Mouse (Mus musculus) lung, postnatal 10 days (tissue): ENCODE data around the gene Tpm4.
A peak's percentile ranks its signal among the peaks of the same experiment; 100 is the strongest.

Source experiments
- DNase-seq: peaks from one replicate; pipeline ENCODE4 v3.0.0; 2021

Tpm4 gene

GRCm38 (mm10) chr8:72143256-72143824 is 8.6 kb downstream of the Tpm4 start:
- DNase-seq: no peak

GRCm38 (mm10) chr8:72144345-72144975 is 9.7 kb downstream of the Tpm4 start:
- DNase-seq: no peak

GRCm38 (mm10) chr8:72145511-72145910 is 10.7 kb downstream of the Tpm4 start:
- no peak for DNase-seq

GRCm38 (mm10) chr8:72146056-72146455 is 11.3 kb downstream of the Tpm4 start:
- peak; percentile 67 for DNase-seq

GRCm38 (mm10) chr8:72146556-72146955 is 11.8 kb downstream of the Tpm4 start:
- DNase-seq: no peak

GRCm38 (mm10) chr8:72147266-72147665 is 12.5 kb downstream of the Tpm4 start:
- DNase-seq: no peak

- DNase-seq: no peak
Measured at GRCm38 (mm10) chr8:72149056-72149455, 14.3 kb downstream of the Tpm4 start.

GRCm38 (mm10) chr8:72151418-72152078 is 16.8 kb downstream of the Tpm4 start:
- no peak for DNase-seq

GRCm38 (mm10) chr8:72153382-72153781 is 18.6 kb downstream of the Tpm4 start:
- DNase-seq: no peak

GRCm38 (mm10) chr8:72158096-72158495 is 23.3 kb downstream of the Tpm4 start:
- DNase-seq: no peak

GRCm38 (mm10) chr8:72158726-72159125 is 24.0 kb downstream of the Tpm4 start:
- no peak for DNase-seq

GRCm38 (mm10) chr8:72160007-72160406 is 25.2 kb downstream of the Tpm4 start:
- no peak for DNase-seq

- DNase-seq: peak; percentile 100
Measured at GRCm38 (mm10) chr8:72160707-72161697, 26.2 kb downstream of the Tpm4 start, which contains the start of gene Rab8a. Rab8a (plus strand) TSS chr8:72161200.

GRCm38 (mm10) chr8:72162821-72163220 is 28.0 kb downstream of the Tpm4 start:
- DNase-seq: no peak

- DNase-seq: no peak
Measured at GRCm38 (mm10) chr8:72169098-72169668, 34.4 kb downstream of the Tpm4 start.

- no peak for DNase-seq
Measured at GRCm38 (mm10) chr8:72169681-72170249, 35.0 kb downstream of the Tpm4 start.

- DNase-seq: peak; percentile 88
Measured at GRCm38 (mm10) chr8:72177346-72177925, 42.7 kb downstream of the Tpm4 start.

- DNase-seq: no peak
Measured at GRCm38 (mm10) chr8:72183554-72184202, 48.9 kb downstream of the Tpm4 start.

GRCm38 (mm10) chr8:72187793-72188331 is 53.1 kb downstream of the Tpm4 start:
- DNase-seq: no peak

GRCm38 (mm10) chr8:72189417-72190214 is 54.8 kb downstream of the Tpm4 start, which contains the start of gene Hsh2d:
Hsh2d (plus strand) TSS chr8:72189638.
- peak; percentile 64 for DNase-seq
